Mouse (Mus musculus) splenic B cell, adult 2 months (primary cell): Measurements from ENCODE around the gene Vps45.

Source experiments
- DNase-seq: peaks from one replicate; pipeline ENCODE4 v3.0.0-alpha.2; 2011; ENCODE audit warnings: low read depth, low spot score
- H3K27me3 ChIP-seq: 2 replicates; pipeline ENCODE4 v1.6.1; 2012; ENCODE audit warnings: mild to moderate bottlenecking, low read length, moderate library complexity, mixed read lengths; ENCODE audit not compliant: control insufficient read depth, poor library complexity, insufficient read depth, severe bottlenecking
- H3K36me3 ChIP-seq: 2 replicates; pipeline ENCODE4 v1.6.1; 2012; ENCODE audit warnings: mild to moderate bottlenecking, low read length, moderate library complexity, mixed read lengths; ENCODE audit not compliant: control insufficient read depth, poor library complexity, insufficient read depth, severe bottlenecking

Gene Vps45

DNA sequence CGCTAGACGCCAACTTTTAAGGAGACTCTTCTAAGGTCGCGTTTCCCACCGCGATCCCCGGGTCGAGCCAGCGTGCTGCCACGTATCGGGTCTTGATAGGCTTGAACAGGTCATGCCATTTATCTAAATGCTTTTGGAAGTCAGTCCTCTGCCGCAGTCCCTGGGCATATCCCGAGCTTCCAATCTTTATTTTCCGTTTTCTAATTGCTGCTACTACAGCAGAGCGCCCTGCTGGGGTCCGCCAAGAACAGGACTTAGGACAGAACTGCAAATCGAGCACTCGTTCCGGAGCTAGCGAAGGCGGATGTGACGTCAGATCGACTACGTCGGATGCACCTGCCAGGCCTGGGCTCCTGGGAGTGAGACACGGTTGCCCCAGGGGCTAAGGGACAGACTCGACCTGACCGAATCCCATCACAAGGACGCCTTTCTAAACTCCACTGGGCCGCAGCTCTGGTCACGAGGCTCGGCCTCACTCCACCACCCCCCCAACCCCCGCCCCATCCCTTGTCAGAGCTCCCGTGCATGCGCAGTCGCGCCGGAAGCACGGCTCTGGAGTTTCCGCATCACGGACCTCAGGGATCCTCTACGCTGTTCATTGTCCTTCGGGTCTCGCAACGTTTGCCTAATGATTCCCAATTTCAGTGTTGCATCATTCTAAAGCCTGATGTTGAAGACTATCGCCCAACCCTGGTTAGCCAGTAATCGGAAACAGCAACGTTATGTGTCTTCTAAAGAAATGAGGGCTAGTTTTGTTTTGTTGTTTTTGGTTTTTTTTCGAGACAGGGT is 107.3 kb downstream of the Vps45 start:
- peak; percentile 95 for DNase-seq
- Histone ChIP-seq H3K36me3 (peaks cover 1% of the 10 kb centered on the region; the same call in 1 of the 2 replicates), H3K27me3 (no peaks in the 10 kb centered on the region)
